Mouse (Mus musculus) embryonic facial prominence, embryonic 11.5 days (tissue): ENCODE measurements at regions not wholly inside any gene's neighbourhood (a gene's known extent, or its start where the extent isn't known, plus 50 kb on each side); places are given as distances from the start of the nearest gene placed in this dataset.

Source experiments
- ATAC-seq: fragments of 200-750 bp; cut with Nextera tagmentation; replicated peaks from 2 replicates; pipeline ENCODE4 v1.8.0; 2017; ENCODE audit warnings: low read depth; ENCODE audit not compliant: insufficient number of reproducible peaks, low FRiP score, low TSS enrichment
- DNase-seq: peaks from one replicate; pipeline ENCODE4 v3.0.0-alpha.2; 2015; ENCODE audit warnings: low spot score
- H3K27ac ChIP-seq: fragments of 300-500 bp; sonication (generic); replicated peaks from 2 replicates; pipeline ENCODE4 v1.5.1; 2014; ENCODE audit warnings: mild to moderate bottlenecking, low read depth, low read length, control low read depth
- H3K27me3 ChIP-seq: fragments of 300-500 bp; sonication (generic); 2 replicates; pipeline ENCODE4 v1.6.1; 2014; ENCODE audit warnings: mild to moderate bottlenecking, low read length, moderate library complexity, mixed read lengths; ENCODE audit not compliant: control insufficient read depth, insufficient read depth
- H3K36me3 ChIP-seq: fragments of 300-500 bp; sonication (generic); replicated peaks from 2 replicates; pipeline ENCODE4 v1.6.1; 2014; ENCODE audit warnings: low read depth, mild to moderate bottlenecking, low read length, moderate library complexity, mixed read lengths; ENCODE audit not compliant: control insufficient read depth, insufficient read depth
- H3K4me1 ChIP-seq: fragments of 300-500 bp; sonication (generic); 2 replicates; pipeline ENCODE4 v1.6.1; 2014; ENCODE audit warnings: low read length, mixed read lengths; ENCODE audit not compliant: control insufficient read depth, insufficient read depth
- H3K4me2 ChIP-seq: fragments of 300-500 bp; sonication (generic); 2 replicates; pipeline ENCODE4 v1.6.1; 2014; ENCODE audit warnings: low read depth, mild to moderate bottlenecking, control low read depth, low read length, moderate library complexity
- H3K4me3 ChIP-seq: fragments of 300-500 bp; sonication (generic); 2 replicates; pipeline ENCODE4 v1.5.1; 2014; ENCODE audit warnings: low read depth, low read length, control low read depth
- H3K9ac ChIP-seq: fragments of 300-500 bp; sonication (generic); replicated peaks from 2 replicates; pipeline ENCODE4 v1.6.1; 2014; ENCODE audit warnings: mild to moderate bottlenecking, control low read depth, low read length
- H3K9me3 ChIP-seq: fragments of 300-500 bp; sonication (generic); replicated peaks from 2 replicates; pipeline ENCODE4 v1.6.1; 2016; ENCODE audit warnings: mild to moderate bottlenecking, low read length, inconsistent platforms, mixed read lengths; ENCODE audit not compliant: control insufficient read depth
- WGBS: fragments of 180-500 bp; shearing (Covaris S2); extraction: QIAGEN DNeasy Blood & Tissue Kit; methylation state at CpG from one replicate; pipeline ENCODE4 v1.1.7; 2014; 5-methylcytosine and 5-hydroxymethylcytosine counted together

- Histone ChIP-seq H3K36me3 (no peaks in the 10 kb centered on the region), H3K27me3 (no peaks in the 10 kb centered on the region), H3K9ac (no peak overlapping the region), H3K4me3 (no peak overlapping the region), H3K4me2 (no peak overlapping the region), H3K4me1 (no peaks in the 10 kb centered on the region), H3K9me3 (no peaks in the 10 kb centered on the region), H3K27ac (no peak overlapping the region)
- ATAC-seq: no peak
- DNase-seq: no peak
- 81% methylated on average over 1 of the region's 1 CpGs for WGBS
Observed at GRCm38 (mm10) chr12:43831976-43832375, 378.1 kb downstream of the Dnajb9 start.

- H3K4me2 ChIP-seq: no peak overlapping the region
- H3K9me3 ChIP-seq: no peaks in the 10 kb centered on the region
- H3K27me3 ChIP-seq: no peaks in the 10 kb centered on the region
- H3K27ac ChIP-seq: no peak overlapping the region
- ATAC-seq: no peak
- no peaks in the 10 kb centered on the region for H3K36me3 ChIP-seq
- no peaks in the 10 kb centered on the region for H3K4me1 ChIP-seq
- H3K4me3 ChIP-seq: no peak overlapping the region
- no peak for DNase-seq
- no peak overlapping the region for H3K9ac ChIP-seq
Observed at GRCm38 (mm10) chr12:43828641-43829040, 381.5 kb downstream of the Dnajb9 start.

DNA sequence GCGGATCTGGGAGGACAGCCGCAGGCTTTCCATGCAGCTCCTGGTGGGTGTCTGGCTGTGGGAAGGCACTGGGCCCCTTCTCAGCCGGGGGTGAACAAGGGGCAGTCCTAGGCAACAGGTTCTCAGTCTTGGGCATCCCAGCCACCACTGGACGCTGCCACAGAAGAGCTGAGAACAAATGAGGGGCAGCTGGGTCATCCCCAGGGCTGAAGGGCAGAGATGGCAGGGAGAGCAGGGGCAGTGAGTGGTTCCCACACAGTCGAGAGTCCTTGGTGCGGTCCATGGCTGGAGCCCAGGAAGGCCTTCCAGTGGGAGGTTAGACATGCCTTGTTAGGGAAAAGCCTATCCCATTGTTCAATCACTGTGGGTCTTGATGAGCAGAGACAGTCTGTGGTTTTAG is 382.2 kb downstream of the Dnajb9 start:
- Histone ChIP-seq H3K27ac (no peak overlapping the region), H3K4me3 (no peak overlapping the region), H3K9me3 (no peaks in the 10 kb centered on the region), H3K4me1 (no peaks in the 10 kb centered on the region), H3K27me3 (no peaks in the 10 kb centered on the region), H3K36me3 (no peaks in the 10 kb centered on the region), H3K4me2 (no peak overlapping the region), H3K9ac (no peak overlapping the region)
- no peak for DNase-seq
- 81% methylated on average over 6 of the region's 6 CpGs for WGBS
- ATAC-seq: no peak

DNA sequence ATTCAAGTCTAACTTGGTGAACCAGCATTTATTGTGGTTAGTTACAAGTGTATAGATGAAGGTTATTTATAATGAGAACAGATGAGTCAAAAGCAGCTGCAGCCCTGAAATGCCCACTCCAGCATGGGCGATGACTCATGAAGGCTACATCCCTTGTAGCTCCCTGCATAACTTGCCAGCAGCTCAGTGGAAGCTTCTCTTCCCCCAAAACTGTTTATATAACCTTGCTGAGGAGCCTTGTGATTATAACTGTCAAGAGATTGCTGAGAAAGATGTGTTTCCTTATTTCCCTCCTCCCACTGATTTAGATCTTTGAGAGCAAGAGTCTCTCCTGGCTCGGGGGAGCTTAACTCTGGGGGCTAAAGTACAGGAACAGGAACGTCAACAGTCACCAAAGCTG is 382.8 kb downstream of the Dnajb9 start:
- DNase-seq (no peak), ATAC-seq (no peak)
- H3K4me2 ChIP-seq: no peak overlapping the region
- H3K4me3 ChIP-seq: no peak overlapping the region
- H3K9me3 ChIP-seq: no peaks in the 10 kb centered on the region
- H3K9ac ChIP-seq: no peak overlapping the region
- 47% methylated on average over 3 of the region's 3 CpGs for WGBS
- H3K27me3 ChIP-seq: no peaks in the 10 kb centered on the region
- no peak overlapping the region for H3K27ac ChIP-seq
- no peaks in the 10 kb centered on the region for H3K36me3 ChIP-seq
- H3K4me1 ChIP-seq: no peaks in the 10 kb centered on the region

DNA sequence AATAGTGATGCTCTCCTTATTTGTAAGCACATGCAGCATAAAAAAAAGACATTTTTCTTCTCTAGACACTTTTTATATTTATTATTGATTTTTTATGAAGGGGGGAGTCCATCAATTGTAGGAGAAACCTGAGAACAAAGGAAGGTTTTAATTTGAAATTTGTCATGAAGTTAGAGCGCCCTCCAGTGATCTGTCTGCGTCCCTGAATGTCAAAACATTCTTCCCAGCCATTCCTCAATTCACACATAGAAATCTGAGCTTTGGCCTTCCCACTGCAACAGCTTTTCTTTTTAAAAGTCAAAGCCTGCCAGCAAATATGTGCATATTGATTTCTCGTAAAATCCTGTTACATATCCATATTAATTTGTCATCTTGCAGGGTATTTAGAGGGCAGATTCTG is 396.6 kb downstream of the Dnajb9 start:
- Histone ChIP-seq H3K4me3 (no peak overlapping the region), H3K4me1 (no peaks in the 10 kb centered on the region), H3K27me3 (no peaks in the 10 kb centered on the region), H3K27ac (no peak overlapping the region), H3K9me3 (no peaks in the 10 kb centered on the region), H3K36me3 (no peaks in the 10 kb centered on the region), H3K4me2 (no peak overlapping the region), H3K9ac (no peak overlapping the region)
- 15% methylated on average over 3 of the region's 3 CpGs for WGBS
- ATAC-seq (no peak), DNase-seq (peak; percentile 37)

GRCm38 (mm10) chr12:43772766-43773165 is 437.4 kb downstream of the Dnajb9 start:
- no peak overlapping the region for H3K27ac ChIP-seq
- no peak for DNase-seq
- no peak for ATAC-seq
- H3K27me3 ChIP-seq: no peaks in the 10 kb centered on the region
- H3K36me3 ChIP-seq: no peaks in the 10 kb centered on the region
- no peaks in the 10 kb centered on the region for H3K9me3 ChIP-seq
- H3K4me2 ChIP-seq: no peak overlapping the region
- H3K4me3 ChIP-seq: no peak overlapping the region
- no peak overlapping the region for H3K9ac ChIP-seq
- H3K4me1 ChIP-seq: no peaks in the 10 kb centered on the region
- 96% methylated on average over 1 of the region's 1 CpGs for WGBS

DNA sequence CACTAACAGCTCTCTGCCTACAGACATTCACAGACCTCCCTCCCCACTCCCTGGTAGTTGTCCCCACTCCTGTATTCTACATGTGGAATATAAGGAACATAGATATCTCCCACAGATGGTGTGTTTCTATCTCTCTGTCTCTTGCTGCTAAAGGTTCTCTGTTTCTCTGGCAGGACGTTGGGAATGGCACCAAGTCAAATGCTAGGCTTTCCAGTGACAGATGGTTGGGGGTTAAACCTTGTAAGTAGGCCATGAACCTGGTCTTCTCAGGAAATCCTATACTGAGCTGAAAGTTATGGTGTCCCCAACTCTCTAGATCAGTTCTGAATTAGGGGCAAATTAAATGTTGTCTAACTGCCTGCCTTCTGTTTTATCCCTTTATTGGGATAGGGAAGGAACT is 448.0 kb downstream of the Dnajb9 start:
- no peak overlapping the region for H3K4me2 ChIP-seq
- WGBS: 71% methylated on average over 1 of the region's 1 CpGs
- ATAC-seq (no peak), DNase-seq (no peak)
- H3K4me1 ChIP-seq: no peaks in the 10 kb centered on the region
- no peaks in the 10 kb centered on the region for H3K36me3 ChIP-seq
- no peaks in the 10 kb centered on the region for H3K27me3 ChIP-seq
- no peak overlapping the region for H3K27ac ChIP-seq
- H3K9ac ChIP-seq: no peak overlapping the region
- no peaks in the 10 kb centered on the region for H3K9me3 ChIP-seq
- H3K4me3 ChIP-seq: no peak overlapping the region
